Mouse (Mus musculus) embryo, embryonic 11.5 days (tissue): ENCODE results near the gene Sdhaf1.

Experiments used
- DNase-seq: peaks from one replicate; pipeline ENCODE4 v3.0.0-alpha.2; 2012; ENCODE audit warnings: low read depth, low spot score

The Sdhaf1 gene

DNA sequence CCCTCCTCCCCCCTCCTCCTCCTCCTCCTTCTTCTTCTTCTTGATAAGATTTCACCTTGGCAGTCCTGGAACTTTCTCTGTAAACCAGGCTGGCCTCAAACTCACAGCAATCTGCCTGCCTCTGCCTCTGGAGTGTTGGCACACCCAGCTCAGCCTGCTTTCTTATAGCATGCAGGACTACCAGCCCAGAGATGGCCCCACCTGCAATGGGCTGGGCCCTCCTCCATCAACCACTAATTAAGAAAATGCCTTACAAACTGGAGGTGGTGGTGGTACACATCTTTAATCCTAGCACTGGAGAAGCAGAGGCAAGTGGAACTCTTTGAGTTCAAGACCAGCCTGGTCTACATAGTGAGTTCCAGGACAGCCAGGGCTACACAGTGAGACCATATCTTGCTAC is 2.7 kb upstream of the Sdhaf1 start:
- no peak for DNase-seq

DNA sequence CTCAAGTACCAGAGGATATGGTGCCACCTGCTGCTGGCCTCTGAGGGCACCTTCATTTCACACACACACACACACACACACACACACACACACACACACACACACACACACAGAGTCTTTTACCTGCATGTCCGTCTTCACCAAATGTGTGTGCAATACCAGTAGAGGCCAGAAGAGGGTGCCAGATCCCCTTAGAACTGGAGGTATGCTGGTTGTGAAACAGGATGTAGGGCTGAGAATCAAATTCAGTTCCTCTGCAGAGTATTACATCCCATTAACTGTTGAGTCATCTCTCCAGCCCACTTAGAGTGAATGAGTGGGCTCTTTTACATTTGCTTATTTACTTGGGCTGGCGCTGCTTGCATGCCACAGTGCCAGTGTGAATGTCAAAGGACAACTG is 1.7 kb upstream of the Sdhaf1 start:
- DNase-seq = no peak

DNA sequence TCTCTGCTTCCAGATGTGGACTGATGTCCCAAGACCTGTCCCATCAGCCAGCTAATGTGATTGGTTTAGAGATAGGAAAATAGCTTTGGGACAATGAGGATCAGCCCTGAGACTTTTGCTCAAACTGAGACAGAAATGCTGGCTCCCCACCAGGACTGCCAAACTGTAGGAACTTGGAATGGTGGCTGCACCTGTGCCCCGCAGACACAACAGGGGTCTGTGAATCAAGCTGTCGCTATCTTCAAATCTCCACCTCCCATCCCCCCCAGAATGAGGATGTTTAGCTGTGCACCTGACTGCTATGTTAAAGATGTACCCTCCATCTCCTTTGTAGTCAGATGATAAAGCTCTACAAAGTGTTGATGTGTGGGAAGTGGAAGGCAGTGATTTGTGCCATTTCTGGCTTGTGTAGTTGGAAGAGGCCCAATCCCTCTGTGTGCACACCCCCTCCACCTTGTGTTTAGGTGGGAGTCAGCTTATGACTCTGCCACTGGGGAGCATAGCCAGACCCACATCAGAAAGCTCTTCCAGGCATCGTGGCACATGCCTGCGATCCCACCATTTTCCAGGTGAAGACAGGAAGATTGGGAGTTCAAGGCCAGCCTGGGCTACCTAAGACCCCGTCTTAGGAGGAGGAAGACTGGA is 727 bp upstream of the Sdhaf1 start:
- no peak for DNase-seq

DNA sequence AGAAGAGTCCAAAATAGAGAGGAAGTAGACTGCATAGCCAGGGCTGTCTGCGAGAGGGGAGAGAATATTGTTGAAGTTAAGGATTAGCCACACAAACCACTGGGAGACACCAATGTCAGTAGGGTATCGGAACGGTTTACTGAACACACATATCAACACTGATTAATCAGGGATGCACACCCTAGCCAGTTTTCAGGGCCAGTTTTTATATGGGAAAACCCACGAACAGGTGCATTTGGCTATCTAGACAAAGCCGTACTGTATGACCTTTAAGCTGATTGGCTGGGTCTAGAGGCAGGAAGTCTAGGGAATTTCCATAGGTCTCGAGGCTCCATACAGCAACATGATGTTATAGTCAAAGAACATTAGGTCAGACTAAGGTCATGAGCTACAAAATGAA is 830 bp downstream of the Sdhaf1 start:
- no peak for DNase-seq

DNA sequence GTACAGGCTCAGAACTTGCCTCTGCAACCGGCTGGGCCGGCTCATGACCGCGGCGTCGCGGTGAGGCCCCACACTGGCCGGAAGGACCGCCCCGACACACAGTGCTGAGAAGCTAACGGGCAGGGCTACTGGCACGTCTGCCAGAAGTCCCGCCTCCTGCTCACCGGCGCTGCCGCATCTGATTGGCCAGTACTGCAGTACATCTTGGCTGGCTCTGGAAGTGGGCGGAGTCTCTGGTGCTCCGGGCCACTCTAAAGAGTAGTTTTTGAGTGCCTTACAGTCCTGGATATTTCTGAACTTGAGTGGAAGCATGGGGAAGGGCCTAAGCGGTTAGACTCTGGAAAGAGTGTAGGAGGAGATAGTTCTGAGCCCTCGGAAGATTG is 1.4 kb downstream of the Sdhaf1 start:
- DNase-seq = peak; percentile 92

DNA sequence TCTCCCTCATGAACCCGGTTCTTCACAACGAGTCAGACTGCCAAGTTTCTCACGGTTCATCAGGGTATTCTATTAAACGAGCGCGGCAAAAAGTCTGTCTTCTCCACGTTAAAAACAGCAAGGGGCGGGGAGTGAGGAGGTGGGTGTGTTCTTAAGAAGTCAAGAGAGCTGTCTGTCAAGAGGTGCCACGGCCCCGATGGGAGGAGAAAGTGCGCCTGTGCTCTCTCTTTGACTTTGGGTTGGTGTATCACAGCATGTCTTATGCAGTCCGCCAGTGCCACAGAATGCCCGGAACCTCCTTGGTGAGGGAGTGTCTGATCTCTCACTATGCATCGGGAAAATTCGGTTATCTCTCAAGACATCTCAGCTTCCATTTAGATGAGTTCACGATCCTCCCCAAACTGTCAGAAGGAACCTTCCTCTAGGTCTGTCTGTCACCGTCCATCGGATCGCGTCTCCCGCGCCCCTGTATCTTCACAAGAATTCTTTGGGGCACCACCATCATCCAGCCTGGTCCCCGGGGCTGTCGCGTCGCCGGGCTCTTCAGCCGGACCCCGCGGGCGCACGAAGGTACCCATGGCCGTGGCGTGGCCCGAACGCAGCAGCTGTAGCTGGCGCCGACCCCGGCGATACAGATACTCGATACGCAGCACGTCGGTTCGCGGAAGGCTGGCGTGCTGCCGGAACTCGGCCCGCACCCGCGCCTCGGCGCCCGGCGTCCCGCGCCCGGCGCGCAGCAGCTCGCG is 2.0 kb downstream of the Sdhaf1 start, which contains the start of gene E130208F15Rik:
Gene E130208F15Rik, plus strand, starts transcription at position 202 of the 746 bp plus-strand sequence.
- no peak for DNase-seq

DNA sequence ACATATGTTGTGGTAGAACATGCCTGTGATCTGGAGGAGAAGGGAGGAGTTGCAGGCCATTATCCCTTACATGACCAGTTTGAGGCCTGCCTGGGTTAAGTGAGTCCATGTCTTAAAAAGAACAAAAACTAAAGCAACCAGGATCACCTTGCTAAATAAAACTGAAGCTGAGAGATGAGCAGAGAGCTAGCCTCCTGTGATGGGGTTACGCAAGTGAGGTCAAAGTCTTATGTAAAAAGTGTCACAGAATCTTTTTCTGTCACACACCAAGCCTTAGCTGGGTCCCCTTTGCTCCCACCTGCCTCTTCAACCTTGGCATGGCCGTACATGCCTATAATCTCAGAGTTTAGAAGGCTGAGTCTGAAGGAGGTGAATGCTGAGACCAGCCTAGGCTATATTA is 2.7 kb downstream of the Sdhaf1 start:
- DNase-seq = no peak

DNA sequence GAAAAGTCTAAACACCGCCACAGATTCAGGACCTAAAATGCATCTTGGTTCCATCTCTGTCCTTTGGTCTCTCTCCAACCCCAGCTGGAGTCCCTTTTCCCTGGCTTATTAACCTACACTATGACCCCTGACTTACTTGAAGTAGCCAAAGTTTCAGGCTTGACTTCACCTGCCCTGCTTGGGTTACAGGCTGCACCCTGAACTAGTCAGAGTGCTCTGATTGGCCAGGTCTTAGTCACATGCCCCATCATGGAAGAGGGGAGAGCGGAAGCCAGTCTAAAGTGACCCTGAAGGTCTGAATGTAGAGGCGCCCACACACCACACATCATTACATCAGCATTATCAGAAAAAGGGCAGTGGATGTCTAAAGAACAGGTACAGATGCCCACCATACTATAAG is 5.6 kb downstream of the Sdhaf1 start:
- DNase-seq = no peak

DNA sequence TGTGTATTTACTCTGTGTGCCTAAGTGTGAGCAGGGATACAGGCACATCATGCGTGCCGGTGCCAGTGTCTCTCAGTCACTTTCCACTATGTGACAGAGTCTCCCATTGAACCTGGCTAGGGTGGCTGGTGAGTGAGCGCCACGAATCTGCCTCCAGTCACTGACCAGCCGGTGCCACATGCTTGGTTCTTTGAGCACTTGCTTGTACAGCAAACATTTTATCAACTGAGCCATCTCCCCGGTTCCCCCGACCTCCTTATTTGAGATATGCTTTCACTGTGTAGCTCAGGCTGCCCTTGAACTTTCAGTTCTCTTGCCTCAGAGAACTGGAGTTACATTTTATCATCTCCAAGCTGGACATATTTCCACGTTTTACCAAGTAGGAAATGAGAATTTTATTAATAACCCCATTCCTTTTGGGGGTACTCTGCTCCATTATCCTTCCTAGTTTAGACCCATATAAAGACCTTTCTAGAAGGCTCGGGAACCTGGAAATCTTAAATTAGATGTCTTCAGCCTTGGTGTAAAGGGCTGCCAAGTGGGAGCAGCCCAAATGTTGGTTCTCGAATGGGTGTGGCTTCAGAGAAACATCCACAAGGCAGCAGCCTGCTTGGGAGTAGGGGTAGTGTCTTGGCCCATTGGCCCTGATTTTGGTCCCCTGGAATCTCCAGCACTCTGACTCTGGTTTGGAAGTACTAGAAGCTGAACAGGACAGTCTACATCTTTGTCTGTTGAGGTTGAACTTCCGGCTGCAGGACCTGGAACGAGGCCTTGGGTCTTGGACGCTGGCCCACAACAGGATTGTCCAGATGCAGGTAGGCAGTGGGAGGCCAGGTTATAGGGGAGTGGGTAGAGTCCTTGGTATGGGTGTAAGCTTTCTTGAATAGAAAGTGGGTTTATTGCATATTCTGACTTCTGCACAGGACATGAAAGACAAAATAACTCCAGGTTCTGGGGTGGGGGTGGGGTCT is 7.9 kb downstream of the Sdhaf1 start:
- DNase-seq = no peak

DNA sequence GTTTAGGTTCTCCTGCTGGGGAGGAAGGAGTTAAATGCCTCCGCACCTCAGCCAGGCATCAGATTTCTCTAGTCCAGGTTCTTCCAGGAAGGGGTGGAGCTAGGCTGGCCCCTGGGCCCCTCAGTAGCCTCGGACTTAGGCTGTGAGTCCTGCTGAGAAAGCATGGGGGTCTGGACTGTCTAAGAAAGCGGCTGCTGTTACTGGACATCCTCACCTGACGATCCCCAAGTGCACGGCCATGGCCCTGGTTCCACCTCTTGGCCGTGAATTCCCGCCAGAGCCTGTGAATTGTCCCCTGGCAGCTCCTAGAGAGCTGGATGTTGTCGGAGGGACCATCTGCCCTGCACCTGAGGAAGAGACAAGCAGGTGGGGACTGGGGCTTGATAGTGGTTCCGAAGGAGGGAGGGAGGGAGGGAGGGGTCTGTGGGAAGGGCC is 9.0 kb downstream of the Sdhaf1 start, which contains the start of gene Syne4:
Gene Syne4, plus strand, starts transcription at position 87 of the 435 bp plus-strand sequence.
- DNase-seq = no peak

DNA sequence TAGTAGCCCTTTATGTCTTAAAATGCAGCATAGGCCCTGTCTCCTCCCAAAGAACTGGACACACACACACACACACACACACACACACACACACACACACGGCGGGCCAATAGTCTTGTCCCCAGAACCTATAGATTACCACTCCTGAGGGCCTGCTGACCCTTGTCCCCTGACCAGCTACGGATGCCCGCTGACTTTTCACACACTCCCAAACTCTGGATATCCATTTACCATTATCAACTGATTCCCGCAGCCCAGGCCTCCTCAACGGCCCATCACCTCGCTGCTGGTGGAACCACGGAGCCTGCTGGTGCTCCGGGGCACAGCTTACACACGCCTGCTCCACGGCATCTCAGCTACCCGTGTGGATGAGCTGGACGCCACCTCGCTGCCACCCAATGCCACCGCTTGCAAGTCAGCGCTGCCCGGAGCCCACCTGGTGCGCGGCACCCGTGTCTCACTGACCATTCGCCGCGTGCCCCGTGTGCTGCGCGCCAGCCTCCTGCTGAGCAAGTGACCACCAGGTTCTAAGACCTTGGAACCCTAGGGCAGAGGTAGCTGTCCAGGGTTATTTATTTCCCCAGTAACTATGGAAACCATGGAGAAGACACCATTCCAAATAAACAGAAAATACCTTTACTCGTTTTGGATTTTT is 9.9 kb downstream of the Sdhaf1 start:
- DNase-seq = no peak

DNA sequence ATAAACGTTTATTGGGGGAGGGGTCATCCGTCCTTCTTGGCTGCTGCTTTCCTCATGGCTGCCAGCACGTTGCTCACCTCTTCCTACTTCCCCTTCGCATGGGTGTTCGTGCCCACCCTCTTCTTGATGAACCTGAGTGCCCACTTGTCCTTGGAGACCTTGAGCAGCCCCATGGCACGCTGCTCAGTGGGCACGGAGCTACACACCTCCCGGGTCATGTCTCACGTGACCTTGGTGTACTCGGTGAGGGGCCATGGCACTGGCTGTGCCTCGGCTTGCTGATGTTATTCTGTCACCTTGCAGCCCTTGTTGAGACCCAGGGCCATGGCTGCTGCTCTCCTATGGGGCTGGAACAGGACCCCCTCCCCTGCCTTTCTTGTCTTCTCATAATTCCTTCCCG is 13.6 kb downstream of the Sdhaf1 start:
- DNase-seq = no peak

DNA sequence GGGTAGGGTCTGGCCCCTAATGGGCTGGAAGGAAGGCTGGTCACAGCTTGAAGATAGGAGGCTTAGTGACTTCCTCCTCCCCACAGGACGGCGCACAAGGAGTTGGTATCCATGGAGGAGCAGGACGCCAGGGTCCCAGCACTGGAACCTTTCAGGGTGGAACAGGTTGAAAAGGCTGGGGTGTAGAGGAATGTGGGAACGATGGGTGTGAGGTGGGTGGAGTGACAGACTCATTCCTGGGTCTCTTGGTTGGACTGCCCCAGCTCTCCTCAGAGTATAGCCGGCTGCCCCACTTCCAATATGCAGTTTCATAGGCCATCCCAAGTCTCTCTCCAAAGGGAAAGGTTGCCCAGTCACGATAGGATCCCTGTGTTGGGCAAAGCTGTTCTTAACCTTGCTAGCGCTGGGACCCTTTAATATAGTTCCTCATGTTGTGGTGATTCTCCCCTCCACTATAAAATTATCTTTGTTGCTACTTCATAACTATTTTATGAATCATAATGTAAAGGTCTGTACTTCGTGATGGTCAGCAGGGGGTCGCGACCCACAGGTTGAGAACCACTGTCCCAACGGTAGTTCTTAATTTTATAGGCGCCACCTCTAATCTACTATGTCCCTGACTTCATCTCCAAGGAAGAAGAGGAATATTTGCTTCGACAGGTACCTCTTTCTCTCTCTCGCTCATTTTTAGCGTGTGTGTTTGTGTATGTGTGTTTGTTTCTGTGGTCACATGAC is 14.1 kb downstream of the Sdhaf1 start:
- no peak for DNase-seq

DNA sequence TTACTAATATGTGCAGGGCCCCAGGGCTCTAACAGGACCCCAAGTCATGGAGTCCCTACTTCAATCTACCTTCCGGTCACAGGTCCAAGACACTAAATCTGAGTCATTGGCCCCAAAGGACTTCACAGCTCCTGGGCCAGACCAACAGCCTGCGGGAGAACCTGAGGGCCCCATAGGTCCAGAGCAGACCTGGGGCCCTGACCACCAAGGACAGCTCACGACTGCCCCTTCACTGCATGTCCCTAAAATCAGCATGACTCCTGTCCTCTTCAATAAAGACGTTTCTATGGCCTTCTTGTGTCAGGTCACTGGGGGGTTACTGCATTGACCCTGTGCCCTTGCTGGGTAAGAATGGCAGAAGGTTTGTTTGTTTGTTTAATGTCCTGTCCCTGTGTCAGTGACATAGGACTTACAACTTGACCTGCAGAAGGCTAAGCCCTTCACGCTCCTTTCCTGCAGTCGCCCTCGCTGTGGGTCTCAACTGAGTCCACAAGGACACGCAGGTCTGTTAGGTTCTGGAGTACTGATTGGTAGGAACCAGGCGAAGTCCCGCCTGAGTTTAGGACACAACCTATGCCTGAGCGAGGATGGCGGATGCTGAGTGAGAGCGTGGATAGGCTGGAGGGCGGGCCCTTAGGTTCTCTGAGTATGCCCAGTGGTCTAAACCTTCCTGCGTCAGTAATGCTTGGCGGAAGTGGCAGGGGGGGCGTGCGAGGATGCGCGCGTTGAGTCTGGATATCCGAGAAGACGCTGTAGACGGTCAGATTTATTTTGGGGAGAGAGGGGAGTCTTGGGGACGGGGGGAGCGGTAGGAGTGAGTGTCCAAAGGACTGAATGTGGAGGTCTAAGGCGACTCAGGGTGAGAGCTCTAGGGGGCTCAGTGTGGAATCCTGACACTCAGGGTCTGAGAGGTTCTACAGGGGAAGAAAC is 15.4 kb downstream of the Sdhaf1 start, which contains the start of gene Alkbh6:
Gene Alkbh6, plus strand, starts transcription at position 642 of the 930 bp plus-strand sequence.
- peak; percentile 85 for DNase-seq

DNA sequence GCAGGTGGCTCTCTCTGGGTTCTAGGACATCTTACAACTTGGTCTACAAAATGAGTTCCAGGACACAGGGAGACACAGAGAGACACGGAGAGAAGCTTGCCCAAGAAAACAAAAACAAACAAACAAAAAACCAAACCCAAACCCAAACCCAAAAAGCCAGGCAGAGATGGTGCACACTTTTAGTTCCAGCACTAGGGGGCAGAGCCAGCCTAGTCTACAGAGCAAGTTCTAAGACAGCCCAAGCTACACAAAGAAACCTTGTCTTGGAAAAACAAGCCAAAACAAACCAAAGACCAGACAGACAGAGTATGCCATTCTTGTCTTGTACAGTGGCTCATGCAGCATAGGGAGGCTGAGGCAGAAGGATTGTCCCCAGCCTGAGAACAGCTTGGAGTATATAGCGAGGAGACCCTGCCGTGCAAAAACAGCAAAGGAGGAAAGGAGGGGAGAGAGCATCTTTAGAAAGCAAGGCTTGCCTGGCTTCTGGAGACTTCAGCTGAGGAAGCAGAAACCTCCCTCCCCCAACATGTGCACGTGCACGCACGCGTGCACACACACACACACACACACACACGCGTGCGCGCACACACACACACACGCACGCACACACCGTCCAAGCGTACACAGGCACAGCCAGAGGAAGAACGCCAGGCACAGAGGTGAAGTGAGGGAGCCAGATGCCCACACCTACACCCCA is 17.5 kb downstream of the Sdhaf1 start:
- no peak for DNase-seq

DNA sequence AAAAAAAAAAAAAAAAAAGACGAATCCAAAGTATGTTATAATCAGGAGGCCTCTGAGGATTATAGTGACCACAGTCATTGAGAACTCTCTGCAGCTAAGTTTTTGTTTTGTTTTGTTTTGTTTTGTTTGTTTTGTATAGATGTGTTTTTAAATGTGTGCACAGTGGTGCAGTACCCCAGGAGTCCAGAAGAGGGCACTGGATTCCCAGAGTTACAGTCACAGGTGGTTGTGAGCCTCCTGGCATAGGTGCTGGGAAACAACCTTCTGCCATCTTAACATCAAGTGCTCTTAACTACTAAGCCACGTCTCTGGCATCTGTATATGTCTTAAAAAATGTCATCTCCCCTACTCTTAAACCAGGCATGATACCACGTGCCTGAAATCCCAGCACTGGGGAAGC is 22.8 kb downstream of the Sdhaf1 start:
- DNase-seq = no peak

DNA sequence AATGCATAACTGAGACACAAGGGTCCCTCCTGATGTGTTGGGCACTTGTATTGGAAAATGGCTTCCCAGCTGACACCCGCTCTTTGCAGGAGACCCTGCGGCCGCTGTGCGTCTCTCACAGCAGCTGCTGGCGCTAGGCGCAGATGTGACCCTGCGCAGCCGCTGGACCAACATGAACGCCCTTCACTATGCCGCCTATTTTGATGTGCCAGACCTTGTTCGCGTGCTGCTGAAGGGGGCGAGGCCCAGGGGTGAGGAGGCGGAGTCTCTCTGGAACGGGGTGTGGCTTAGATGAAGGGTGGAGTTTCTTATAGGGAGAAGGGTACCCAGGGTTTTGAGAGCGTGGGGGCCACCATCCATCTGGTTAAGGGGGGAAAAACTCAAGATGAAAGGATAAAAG is 26.4 kb downstream of the Sdhaf1 start:
- no peak for DNase-seq

DNA sequence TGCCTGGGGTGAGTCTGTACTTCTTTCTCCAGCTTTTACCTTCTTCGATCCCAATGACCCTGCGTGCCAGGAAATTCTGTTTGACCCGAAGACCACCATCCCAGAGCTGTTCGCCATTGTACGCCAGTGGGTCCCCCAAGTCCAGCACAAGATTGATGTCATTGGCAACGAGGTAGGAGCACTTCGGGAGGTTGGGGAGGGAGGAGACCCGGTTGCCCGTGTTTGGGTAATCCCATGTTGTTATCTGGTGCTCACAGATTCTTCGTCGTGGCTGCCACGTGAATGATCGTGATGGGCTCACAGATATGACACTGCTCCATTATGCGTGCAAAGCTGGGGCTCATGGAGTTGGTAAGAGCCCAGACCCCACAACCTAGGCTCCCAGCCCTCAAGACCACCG is 26.9 kb downstream of the Sdhaf1 start:
- no peak for DNase-seq

DNA sequence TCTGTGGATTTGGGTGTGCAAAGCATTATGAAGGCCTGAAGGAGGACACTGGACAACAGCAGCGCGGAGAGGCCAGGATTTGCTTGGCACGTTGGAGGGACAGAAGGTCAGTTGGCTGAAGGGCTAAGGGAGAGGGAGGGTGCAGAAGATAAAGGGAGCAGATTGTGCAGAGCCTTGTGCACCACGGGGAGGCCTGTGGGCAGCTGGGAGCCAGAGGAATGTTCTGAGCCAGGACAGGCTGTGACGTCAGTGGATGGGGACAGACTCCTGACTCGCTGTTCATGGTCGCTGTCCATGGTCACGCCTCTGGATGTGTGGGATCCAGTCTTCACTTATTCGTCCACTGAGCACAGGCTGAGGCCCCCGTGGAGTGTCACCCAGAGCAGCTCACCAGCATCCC is 28.6 kb downstream of the Sdhaf1 start:
- DNase-seq = no peak
